Mouse (Mus musculus) lung, postnatal 0 days (tissue): Measurements from ENCODE around the gene Zbtb16. TPM values are rescaled to one million over a fixed set of nuclear protein-coding genes. Genes with fewer than 3 reads are reported as not detected.

Source experiments
- ATAC-seq: fragments of 200-750 bp; cut with Nextera tagmentation; 2 replicates; pipeline ENCODE4 v1.8.0; 2017; ENCODE audit warnings: moderate library complexity
- DNase-seq: peaks from one replicate; pipeline ENCODE4 v3.0.0-alpha.2; 2016; ENCODE audit warnings: low spot score
- H3K27ac ChIP-seq: fragments of 300-500 bp; sonication (generic); 2 replicates; pipeline ENCODE4 v1.5.1; 2014; ENCODE audit warnings: antibody characterized with exemption, mild to moderate bottlenecking, low read length, mixed read lengths
- H3K27me3 ChIP-seq: fragments of 300-500 bp; sonication (generic); replicated peaks from 2 replicates; pipeline ENCODE4 v1.6.1; 2014; ENCODE audit warnings: low read length, mixed read lengths; ENCODE audit not compliant: insufficient read depth
- H3K36me3 ChIP-seq: fragments of 300-500 bp; sonication (generic); 2 replicates; pipeline ENCODE4 v1.6.1; 2014; ENCODE audit warnings: low read length, mixed read lengths; ENCODE audit not compliant: insufficient read depth
- H3K4me1 ChIP-seq: fragments of 300-500 bp; sonication (generic); 2 replicates; pipeline ENCODE4 v1.6.1; 2014; ENCODE audit warnings: antibody characterized with exemption, low read depth, low read length, mixed read lengths; ENCODE audit not compliant: insufficient read depth
- H3K4me2 ChIP-seq: fragments of 300-500 bp; sonication (generic); replicated peaks from 2 replicates; pipeline ENCODE4 v1.6.1; 2014; ENCODE audit warnings: low read depth, mild to moderate bottlenecking, low read length, moderate library complexity, mixed read lengths
- H3K4me3 ChIP-seq: fragments of 300-500 bp; sonication (generic); 2 replicates; pipeline ENCODE4 v1.5.1; 2014; ENCODE audit warnings: low read depth, low read length
- H3K9ac ChIP-seq: fragments of 300-500 bp; sonication (generic); replicated peaks from 2 replicates; pipeline ENCODE4 v1.6.1; 2014; ENCODE audit warnings: low read depth, mild to moderate bottlenecking
- H3K9me3 ChIP-seq: fragments of 300-500 bp; sonication (generic); 2 replicates; pipeline ENCODE4 v1.6.1; 2016; ENCODE audit warnings: low read length, mixed read lengths
- CTCF ChIP-seq: IDR thresholded peaks from 2 replicates; pipeline ENCODE4 v1.5.1; 2016; ENCODE audit warnings: antibody characterized with exemption, mild to moderate bottlenecking
- EP300 ChIP-seq: IDR thresholded peaks from 2 replicates; pipeline ENCODE4 v1.6.1; 2016; ENCODE audit warnings: antibody characterized with exemption, mild to moderate bottlenecking, control low read depth
- WGBS: fragments of 180-500 bp; shearing (Covaris S2); extraction: QIAGEN DNeasy Blood & Tissue Kit; methylation state at CpG from one replicate; pipeline ENCODE4 v1.1.7; 2014; 5-methylcytosine and 5-hydroxymethylcytosine counted together
- polyA plus RNA-seq: library from polyadenylated mRNA; unstranded; fragments of >200 nt; fragmentation: Nextera tagmentation; extraction: Ambion mirVana; gene quantifications from 2 replicates; pipeline ENCODE4 v1.2.1, GENCODE M21; 2015

The Zbtb16 gene
- polyA plus RNA-seq, 1 experiment from 2014 or later, result 19.7 TPM

GRCm38 (mm10) chr9:48817907-48818306, 18.1 kb downstream of the Zbtb16 start:
- WGBS, result 85% methylated on average over 4 of the region's 4 CpGs

DNA sequence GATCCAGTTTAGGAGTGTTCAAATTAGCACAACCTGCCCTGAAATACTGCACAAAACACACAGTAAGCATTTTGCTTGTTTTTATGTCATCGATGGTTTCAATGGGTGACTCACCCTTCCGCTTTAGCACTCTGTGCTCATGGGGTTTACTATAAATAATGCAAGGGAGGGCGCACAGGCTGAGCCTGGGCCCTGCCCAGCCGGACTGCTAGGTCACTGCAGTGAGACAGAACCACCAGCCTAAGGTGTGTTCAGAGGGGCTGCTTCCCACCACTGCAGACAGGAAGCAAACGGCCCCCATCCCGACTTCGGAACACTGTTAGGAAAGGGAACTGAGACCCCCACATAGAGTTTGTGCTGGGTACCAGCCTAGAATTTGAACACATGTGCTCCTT, 18.6 kb downstream of the Zbtb16 start:
- no peak overlapping the region for H3K4me2 ChIP-seq
- 48% methylated on average over 7 of the region's 7 CpGs for WGBS
- H3K9ac ChIP-seq, result no peak overlapping the region
- H3K9me3 ChIP-seq, result no peaks in the 10 kb centered on the region
- H3K4me1 ChIP-seq, result peaks cover 13% of the 10 kb centered on the region; the same call in 1 of the 2 replicates
- no peak for TF ChIP-seq CTCF
- peak; percentile 65 for TF ChIP-seq EP300
- no peaks in the 10 kb centered on the region for H3K27me3 ChIP-seq
- H3K27ac ChIP-seq, result peak overlapping the region; percentile 5; the same call in 1 of the 2 replicates
- H3K36me3 ChIP-seq, result peaks cover 8% of the 10 kb centered on the region; the same call in 1 of the 2 replicates
- H3K4me3 ChIP-seq, result no peak overlapping the region
- ATAC-seq, result peak; percentile 82
- peak; percentile 80 for DNase-seq

More at GRCm38 (mm10) chr9:48817907-48818306, 18.1 kb downstream of the Zbtb16 start:
- H3K36me3 ChIP-seq, result peaks cover 13% of the 10 kb centered on the region; the same call in 1 of the 2 replicates
- H3K4me3 ChIP-seq, result no peak overlapping the region
- H3K9me3 ChIP-seq, result no peaks in the 10 kb centered on the region
- DNase-seq, result no peak
- no peak for ATAC-seq
- H3K27ac ChIP-seq, result no peak overlapping the region; the same call in 1 of the 2 replicates
- peaks cover 13% of the 10 kb centered on the region; the same call in 1 of the 2 replicates for H3K4me1 ChIP-seq
- no peaks in the 10 kb centered on the region for H3K27me3 ChIP-seq
- H3K9ac ChIP-seq, result no peak overlapping the region
- H3K4me2 ChIP-seq, result no peak overlapping the region
- TF ChIP-seq EP300, result no peak
- TF ChIP-seq CTCF, result no peak

DNA sequence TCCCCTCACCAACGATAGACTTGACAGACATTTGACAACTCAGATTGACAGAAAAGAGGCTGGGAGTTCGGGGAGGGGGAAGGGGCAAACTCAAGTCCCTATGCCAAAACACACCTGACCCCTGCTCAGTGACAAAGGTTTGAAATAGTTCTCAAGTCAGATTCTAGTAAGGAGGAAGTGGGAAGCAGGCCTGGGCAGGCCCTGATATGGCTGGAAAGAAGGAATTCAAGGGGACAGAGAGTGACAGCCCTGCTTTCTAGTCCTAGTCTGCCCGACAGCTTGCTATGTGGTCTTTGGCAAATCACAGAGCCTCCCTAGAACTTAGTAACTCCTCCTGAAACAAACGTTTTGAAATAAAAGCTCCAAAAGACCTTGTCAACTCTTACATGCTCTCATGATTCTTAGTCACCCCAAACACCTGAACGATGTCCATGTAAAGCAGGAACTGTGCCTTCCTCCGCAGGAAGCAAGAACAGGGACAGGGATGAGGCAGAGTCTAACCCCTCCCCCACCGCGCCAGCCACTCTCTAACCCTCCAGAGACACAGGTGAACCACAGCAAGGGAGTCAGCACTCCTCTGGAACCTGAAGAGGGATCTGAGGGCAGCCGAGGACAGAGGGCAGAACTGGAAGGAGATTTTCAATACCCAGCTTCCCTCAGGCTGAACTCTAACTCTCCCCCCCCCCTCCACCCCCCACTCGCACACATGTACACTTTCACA, 19.2 kb downstream of the Zbtb16 start:
- ATAC-seq (peak; percentile 13; the same call in 1 of the 2 replicates), DNase-seq (no peak)
- WGBS, result 41% methylated on average over 10 of the region's 10 CpGs
- H3K27ac ChIP-seq, result 0 out of 2 replicates have a peak overlapping the region, but pooled peaks have one; percentile 5
- no peaks in the 10 kb centered on the region for H3K27me3 ChIP-seq
- H3K4me2 ChIP-seq, result no peak overlapping the region
- H3K4me1 ChIP-seq, result peaks cover 13% of the 10 kb centered on the region; the same call in 1 of the 2 replicates
- H3K9me3 ChIP-seq, result no peaks in the 10 kb centered on the region
- no peak overlapping the region for H3K4me3 ChIP-seq
- H3K36me3 ChIP-seq, result peaks cover 7% of the 10 kb centered on the region; the same call in 1 of the 2 replicates
- TF ChIP-seq CTCF (no peak), EP300 (no peak)
- H3K9ac ChIP-seq, result no peak overlapping the region

DNA sequence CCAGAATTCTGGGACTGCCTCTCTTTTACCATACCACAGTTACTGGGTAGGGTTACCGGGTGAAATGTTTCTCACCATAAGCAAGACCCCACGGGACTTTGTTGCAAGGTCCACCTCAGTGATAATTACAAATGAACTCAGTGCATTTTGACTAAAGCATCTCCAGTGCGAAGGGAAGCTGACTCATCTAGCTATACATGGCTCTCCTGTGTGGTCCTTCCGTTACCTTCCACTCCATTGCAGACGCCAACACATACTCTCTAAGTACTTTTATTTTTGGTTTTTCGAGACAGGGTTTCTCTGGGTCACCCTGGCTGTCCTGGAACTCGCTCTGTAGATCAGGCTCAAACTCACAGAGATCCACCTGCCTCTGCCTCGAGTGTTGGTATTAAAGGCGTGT, 19.9 kb downstream of the Zbtb16 start:
- WGBS, result 89% methylated on average over 9 of the region's 9 CpGs
- H3K4me3 ChIP-seq, result no peak overlapping the region
- peaks cover under 1% of the 10 kb centered on the region; the same call in 1 of the 2 replicates for H3K36me3 ChIP-seq
- no peak overlapping the region for H3K4me2 ChIP-seq
- TF ChIP-seq CTCF, result no peak
- TF ChIP-seq EP300, result no peak
- H3K9ac ChIP-seq, result no peak overlapping the region
- no peak overlapping the region for H3K27ac ChIP-seq
- no peaks in the 10 kb centered on the region for H3K9me3 ChIP-seq
- H3K27me3 ChIP-seq, result no peaks in the 10 kb centered on the region
- ATAC-seq, result no peak
- no peak for DNase-seq
- H3K4me1 ChIP-seq, result peaks cover 10% of the 10 kb centered on the region; the same call in 1 of the 2 replicates

- no peak overlapping the region for H3K9ac ChIP-seq
These were observed 21.0 kb downstream of the Zbtb16 start for GRCm38 (mm10) chr9:48814881-48815495.

More at GRCm38 (mm10) chr9:48814881-48815495, 21.0 kb downstream of the Zbtb16 start:
- Histone ChIP-seq H3K9me3 (no peaks in the 10 kb centered on the region), H3K4me2 (0 out of 2 replicates have a peak overlapping the region, but pooled peaks have one; percentile 1), H3K27ac (no peak overlapping the region), H3K27me3 (no peaks in the 10 kb centered on the region), H3K4me1 (peaks cover 4% of the 10 kb centered on the region; the same call in 1 of the 2 replicates), H3K4me3 (no peak overlapping the region), H3K36me3 (no peaks in the 10 kb centered on the region; the same call in 1 of the 2 replicates)
- 76% methylated on average over 12 of the region's 12 CpGs for WGBS
- ATAC-seq (no peak), DNase-seq (no peak)
- TF ChIP-seq EP300 (no peak), CTCF (no peak)
